Mouse (Mus musculus): Measurements from ENCODE around the gene Ube2e2. TPM values are rescaled to one million over a fixed set of nuclear protein-coding genes. Genes with fewer than 3 reads are reported as not detected.
"Not testable (repeated sequence)": the region's sequence is repeated elsewhere in the genome, so short reads cannot be mapped to it uniquely, and the experiment has no call there.

The Ube2e2 gene
- total RNA-seq, 2 experiments from 2014 or later: 41.0 to 43.5 TPM

DNA sequence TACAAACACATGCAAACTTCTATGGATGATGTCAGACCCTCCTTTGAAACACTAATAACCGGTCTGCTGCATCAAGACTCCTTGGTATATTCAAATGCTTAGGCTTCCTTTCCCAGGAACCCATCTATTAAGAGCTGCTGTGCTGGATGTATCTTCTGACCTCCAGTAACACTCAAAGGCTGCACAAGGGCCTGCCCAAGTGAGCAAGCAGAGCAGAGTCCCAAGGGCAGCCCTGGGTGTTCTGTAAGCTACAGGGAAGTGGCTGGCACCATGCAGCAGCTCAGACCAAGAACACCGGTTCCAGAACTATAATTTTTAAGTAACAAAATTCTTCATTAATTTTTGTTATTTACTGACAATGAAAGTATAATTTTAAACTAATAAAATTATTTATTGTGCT is 139.5 kb downstream of the Ube2e2 start:
- no peak for DNase-seq (ENCODE audit: low spot score in 2 of 2)

DNA sequence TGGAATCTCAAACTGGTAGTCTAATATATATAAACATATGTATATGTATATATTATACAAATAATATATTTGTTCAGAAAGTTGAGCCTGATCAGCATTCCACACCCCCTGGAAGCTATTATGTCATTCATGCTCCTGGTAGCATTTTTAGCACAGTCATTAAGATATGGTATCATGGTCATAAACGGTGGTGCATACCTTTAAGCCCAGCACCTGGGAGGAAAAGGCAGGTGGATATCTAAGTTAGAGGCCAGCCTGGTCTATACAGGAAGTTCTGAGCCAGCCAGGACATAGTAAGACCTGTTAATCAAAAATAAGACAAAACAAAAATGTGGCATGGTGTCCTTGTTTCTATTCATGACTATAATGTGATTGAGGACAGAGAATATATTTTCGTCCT is 140.1 kb downstream of the Ube2e2 start:
- DNase-seq (ENCODE audit: low spot score in 2 of 2): no peak

DNA sequence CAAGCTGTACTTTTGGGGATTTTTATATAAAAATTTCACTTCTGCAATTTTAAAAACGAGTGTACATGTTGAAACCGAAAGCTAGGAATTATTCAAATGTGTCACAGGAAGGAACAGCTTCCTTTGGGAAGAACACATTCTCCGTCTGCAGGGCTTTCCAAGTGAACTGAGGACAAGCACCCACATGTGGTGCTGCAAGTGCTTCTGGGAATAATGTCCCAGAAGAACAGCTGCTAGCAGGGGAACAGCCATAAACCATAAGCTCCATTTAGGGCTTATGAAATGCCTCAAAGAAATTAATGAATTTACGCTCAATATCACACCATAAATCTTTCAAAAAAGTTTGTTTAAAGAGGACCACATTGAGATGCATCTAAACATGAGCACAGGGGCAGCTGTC is 162.9 kb downstream of the Ube2e2 start:
- DNase-seq (ENCODE audit: low spot score in 2 of 2): no peak

GRCm38 (mm10) chr14:18720601-18721591 is 173.2 kb downstream of the Ube2e2 start:
- no peak for DNase-seq (ENCODE audit: low spot score in 2 of 2)

GRCm38 (mm10) chr14:18716970-18717369 is 177.1 kb downstream of the Ube2e2 start:
- DNase-seq (ENCODE audit: low spot score in 2 of 2): peak in 1 of 2 experiments; percentile 3

DNA sequence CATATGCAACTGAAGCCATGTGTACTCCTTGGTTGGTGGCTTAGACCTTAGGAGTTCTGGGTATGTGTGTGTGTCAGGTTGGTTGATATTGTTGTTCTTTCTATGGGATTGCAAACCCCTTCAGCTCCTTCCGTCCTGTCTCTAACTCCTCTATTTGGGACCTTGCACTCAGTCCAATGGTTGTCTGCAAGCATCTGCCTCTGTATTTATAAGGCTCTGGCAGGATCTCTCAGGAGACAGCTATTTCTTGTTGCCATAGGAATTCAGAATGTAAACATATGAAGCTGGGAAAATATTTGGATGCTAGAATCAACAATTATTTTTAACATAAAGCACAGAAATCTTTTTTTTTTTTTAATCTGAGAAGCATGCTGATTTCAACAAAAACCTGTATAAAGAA is 178.5 kb downstream of the Ube2e2 start:
- no peak for DNase-seq (ENCODE audit: low spot score in 2 of 2)

DNA sequence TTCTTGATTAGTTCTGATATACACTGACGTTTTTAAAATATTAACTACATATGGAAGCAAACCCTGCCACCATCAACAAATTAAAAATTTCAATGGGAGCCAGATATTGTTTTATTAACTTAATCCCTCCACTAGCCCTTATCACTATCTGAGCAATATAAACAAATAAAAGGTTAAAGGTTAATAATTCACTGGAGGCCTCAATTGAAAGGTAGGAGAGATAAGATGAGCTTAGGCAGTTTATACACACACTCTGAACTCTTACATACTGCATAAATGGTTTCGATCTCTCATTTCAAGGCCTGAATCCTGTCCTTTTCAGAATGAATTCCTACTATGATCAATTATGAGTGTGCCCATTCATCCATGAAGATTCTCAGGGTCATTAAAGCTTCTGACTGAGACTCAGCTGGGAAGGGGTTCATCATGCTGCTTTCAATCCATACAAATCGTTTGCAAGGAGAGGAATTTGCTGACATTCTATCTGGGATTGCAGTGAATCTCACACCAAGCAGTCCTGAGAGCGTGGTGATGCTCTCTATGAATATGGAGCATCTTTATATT is 196.3 kb downstream of the Ube2e2 start:
- no peak for DNase-seq (ENCODE audit: low spot score in 2 of 2)

DNA sequence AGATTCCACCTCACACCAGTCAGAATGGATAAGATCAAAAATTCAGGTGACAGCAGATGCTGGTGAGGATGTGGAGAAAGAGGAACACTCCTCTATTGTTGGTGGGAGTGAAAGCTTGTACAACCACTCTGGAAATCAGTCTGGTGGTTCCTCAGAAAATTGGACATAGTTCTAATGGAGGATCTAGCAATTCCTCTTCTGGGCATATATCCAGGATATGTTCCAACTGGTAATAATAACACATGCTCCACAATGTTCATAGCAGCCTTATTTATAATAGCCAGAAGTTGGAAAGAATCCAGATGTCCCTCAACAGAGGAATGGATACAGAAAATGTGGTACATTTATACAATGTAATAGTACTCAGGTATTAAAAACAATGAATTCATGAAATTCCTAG is 197.6 kb downstream of the Ube2e2 start:
- not testable (repeated sequence) for DNase-seq (ENCODE audit: low spot score in 2 of 2)

DNA sequence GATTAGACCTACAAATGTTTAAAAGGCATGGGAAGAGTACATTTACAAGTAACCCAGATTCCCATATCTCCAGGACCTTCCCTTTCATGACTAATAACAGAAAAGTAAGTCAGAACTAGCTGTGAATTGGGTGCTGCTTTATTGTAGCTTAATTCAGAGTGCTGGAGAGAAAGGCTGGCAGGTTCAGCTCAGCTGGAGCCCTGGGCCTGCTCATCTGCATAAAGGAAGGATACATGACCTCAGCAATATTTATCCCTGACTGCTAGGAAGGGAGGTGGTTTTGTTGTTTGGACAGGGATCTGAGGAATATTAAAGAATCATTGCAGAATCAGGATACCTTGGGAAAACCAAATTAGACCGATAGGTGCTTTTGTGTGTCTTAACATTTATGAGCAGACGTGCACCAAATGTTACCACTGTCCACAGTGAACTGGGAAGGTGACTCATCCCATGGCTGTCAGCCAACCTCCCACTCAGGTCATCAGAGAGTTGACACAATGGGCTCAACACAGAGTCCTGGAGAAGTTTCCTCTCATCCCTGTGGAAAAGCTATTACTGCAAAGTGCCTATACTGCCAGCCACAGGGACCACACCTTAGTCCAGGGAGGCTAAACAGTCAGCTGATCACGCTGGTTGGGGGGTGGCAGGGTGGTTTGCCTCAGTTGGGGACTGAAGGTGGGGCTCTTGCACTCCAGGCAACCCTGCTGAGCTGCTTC is 215.8 kb downstream of the Ube2e2 start:
- DNase-seq (ENCODE audit: low spot score in 2 of 2): peak; percentile 72

- no peak for DNase-seq (ENCODE audit: low spot score in 2 of 2)
Observed at GRCm38 (mm10) chr14:18670712-18671111, 223.4 kb downstream of the Ube2e2 start.

DNA sequence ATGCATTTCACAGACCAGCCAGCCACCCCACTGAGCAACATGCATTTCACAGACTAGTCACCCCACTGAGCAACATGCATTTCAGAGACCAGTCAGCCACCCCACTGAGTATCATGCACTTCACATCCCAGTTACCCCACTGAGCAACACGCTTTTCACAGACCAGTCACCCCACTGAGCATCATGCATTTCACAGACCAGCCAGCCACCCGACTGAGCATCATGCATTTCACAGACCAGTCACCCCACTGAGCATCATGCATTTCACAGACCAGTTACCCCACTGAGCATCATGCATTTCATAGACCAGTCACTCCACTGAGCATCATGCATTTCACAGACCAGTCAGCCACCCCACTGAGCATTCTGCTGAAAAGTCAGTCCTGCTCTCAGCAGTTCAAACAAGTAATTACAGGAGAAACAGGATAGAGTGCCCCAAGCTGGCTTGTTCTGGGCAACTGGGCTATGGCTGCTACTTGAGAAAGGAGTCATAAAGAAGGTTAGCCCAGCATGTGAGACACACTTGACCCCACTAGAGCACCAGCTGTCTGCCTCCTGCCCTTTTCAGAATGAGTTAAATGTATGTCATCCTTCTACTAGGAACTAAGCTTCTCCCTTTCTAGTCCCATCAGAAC is 224.6 kb downstream of the Ube2e2 start:
- DNase-seq (ENCODE audit: low spot score in 2 of 2): no peak

- DNase-seq (ENCODE audit: low spot score in 2 of 2): not testable (repeated sequence)
Observed at GRCm38 (mm10) chr14:18668309-18668708, 225.8 kb downstream of the Ube2e2 start.

DNA sequence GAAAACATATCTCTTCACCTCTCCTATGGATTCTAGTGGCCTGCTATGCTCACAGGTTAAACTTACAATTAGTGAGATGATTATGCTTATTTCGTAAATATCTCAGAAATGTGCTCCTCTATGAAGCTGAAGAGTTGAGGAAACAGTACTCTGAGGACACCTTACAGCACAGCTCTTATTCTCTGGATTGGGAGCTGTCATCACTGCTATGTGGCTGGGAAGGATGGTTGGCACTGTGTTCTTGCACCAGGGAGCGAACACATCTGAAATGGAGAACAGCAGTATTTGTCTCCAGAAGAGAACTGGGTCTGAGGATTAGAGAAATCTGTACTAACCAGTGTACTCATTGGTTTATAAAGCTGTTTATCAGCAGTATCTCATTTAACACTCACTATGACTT is 226.3 kb downstream of the Ube2e2 start:
- DNase-seq (ENCODE audit: low spot score in 2 of 2): no peak

GRCm38 (mm10) chr14:18666251-18666650 is 227.8 kb downstream of the Ube2e2 start:
- no peak for DNase-seq (ENCODE audit: low spot score in 2 of 2)

DNA sequence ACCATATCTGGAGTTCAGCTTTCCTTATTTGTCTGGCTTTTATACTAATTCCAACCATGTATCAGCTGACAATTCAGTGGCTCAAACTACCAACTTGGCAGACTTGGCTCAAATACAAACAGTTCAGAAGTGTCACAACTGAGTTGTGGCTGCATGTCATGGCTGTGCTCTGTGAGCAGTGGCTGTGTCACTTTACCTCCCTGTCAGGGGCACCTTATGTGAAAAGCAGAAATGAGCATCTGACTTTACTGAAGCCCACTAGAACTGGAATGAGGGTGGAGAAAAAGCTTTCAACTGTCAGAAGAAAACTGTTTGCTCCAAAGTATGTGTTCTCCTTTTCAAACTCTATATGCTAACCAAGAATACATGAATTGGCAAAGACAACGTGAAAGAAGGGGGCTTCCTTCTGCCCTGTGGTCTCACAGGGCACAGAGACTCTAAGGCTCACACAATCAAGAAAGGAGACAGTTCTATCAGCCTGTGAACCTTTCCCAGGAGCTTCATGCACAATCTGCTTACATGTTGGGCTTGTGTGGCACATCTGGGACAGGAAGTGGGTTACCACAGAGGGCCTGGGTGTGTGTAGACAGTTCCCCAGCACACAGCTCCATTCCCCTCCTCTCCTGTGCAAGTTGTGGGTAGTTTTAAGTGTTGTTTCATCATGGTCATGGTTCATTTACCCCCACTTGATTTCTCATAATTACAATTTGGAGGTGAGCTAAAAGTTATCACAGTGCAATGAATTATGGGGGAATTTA is 228.6 kb downstream of the Ube2e2 start:
- no peak for DNase-seq (ENCODE audit: low spot score in 2 of 2)

- DNase-seq (ENCODE audit: low spot score in 2 of 2): no peak
Observed at GRCm38 (mm10) chr14:18663666-18664065, 230.4 kb downstream of the Ube2e2 start.

DNA sequence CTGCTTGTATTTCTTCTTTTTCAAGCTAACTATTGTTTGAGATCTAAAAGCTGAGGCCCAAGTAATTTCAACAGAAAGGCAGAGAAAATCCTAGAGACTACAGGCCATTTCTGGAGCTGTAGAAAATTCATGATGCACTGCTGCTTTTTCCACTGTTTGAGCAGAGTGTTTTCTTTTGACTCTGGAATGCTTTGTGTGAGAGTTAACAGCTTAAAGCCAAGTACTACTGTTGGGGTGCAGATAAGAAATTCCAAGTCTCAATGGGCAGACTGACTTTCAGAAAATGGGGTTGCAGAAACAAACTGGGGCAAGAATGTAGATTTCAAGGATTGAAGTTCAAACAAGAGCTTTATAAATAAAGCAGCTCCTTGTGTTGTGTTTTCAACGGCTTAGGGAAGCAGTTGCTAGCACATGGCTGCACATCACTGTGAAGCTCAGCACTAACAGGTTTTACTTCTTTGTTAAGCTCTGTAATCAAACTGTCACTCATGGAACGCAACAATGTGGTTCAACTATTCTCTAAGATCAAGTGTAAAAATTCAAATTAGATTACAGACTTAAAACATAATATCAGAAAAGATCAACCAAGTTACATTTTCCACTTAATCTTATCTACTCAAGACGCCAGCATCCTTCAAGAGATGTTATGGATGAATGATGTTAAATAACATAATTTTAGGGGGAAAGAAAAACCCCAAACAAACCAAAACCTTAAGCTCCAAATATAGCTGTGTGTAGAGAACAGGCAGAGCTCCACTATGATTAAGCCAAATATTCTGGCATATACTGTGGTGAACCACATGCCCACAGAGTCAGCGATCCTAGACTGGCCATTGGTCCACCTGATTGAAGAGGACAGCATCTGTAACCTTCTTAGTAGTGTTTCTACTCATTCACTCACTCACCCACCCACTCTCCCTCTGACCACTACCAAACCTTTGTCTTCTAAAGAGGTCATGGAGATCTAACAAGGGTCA is 236.0 kb downstream of the Ube2e2 start:
- DNase-seq (ENCODE audit: low spot score in 2 of 2): no peak

GRCm38 (mm10) chr14:18649123-18649675 is 244.9 kb downstream of the Ube2e2 start:
- no peak for DNase-seq (ENCODE audit: low spot score in 2 of 2)

DNA sequence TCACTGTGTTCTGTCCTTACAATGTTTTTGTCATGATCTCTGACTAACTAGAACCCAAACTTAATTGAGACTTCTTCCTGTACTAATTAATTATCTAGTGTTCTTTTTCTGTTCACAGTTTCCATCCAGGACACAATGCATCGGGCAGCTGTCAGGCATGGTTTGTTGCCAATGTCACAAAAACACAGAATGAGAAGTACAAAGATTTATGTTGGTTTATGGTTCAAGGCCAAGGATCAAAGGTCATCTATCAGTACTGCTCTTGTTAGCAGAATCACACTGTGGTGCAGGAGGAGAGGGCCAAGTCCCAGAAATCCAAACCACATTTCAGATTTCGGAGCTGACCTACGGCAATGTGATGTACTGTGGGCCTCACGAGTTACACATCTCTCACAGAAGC is 252.4 kb downstream of the Ube2e2 start:
- DNase-seq (ENCODE audit: low spot score in 2 of 2): no peak

Data from adrenal gland, adult 18-20 months (tissue).